Mouse (Mus musculus) spleen, adult 2 months (tissue): ENCODE results near the gene Mylk3.

ENCODE experiments used
- CTCF ChIP-seq: fragments of 200-500 bp; IDR thresholded peaks from 2 replicates; pipeline ENCODE4 v1.5.1; 2011; ENCODE audit warnings: mild to moderate bottlenecking, inconsistent platforms; ENCODE audit not compliant: insufficient read depth, insufficient read length, insufficient replicate concordance; ENCODE audit errors: extremely low read depth
- POLR2A ChIP-seq: fragments of 200-500 bp; IDR thresholded peaks from 2 replicates; pipeline ENCODE4 v1.6.1; 2011; ENCODE audit warnings: low read depth, low read length, inconsistent platforms

DNA sequence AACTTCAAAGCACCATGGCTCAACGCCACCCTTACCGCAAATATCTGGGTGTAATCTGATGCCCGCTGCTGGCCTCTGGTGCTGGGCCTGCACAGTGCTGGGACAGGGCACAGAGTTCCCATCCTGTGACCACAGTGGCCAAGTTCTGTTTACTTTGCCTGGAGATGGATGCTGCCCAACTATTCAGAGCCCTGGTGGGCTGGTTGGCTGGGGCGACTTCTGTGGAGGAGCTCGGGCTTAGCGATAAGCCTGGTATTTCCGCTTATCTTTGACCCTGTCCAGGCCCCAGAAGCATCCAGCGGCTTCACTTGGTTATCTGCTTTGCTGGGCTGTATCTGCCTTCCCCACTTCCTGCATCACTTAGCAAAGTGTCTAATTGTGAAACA, 5.3 kb downstream of the Mylk3 start:
- TF ChIP-seq CTCF (no peak), POLR2A (no peak)
